Mouse (Mus musculus) brain, embryonic 14.5 days (tissue): ENCODE results near the gene Disp1.

Experiments used
- CTCF ChIP-seq: fragments of 200-500 bp; IDR thresholded peaks from 2 replicates; pipeline ENCODE4 v1.5.1; 2012; ENCODE audit warnings: inconsistent platforms, mild to moderate bottlenecking, moderate library complexity, borderline replicate concordance; ENCODE audit not compliant: insufficient read depth, insufficient read length; ENCODE audit errors: extremely low read depth
- POLR2A ChIP-seq: fragments of 200-500 bp; IDR thresholded peaks from 2 replicates; pipeline ENCODE4 v1.6.1; 2012; ENCODE audit warnings: mild to moderate bottlenecking, inconsistent platforms, borderline replicate concordance; ENCODE audit not compliant: poor library complexity, insufficient read depth, insufficient read length, severe bottlenecking; ENCODE audit errors: extremely low read depth

GRCm38 (mm10) chr1:183160188-183160587 lies 61.1 kb downstream of the Disp1 start:
- TF ChIP-seq CTCF (no peak), POLR2A (no peak)
